Mouse (Mus musculus) heart, postnatal 36 days (tissue): ENCODE data around the gene Tlx1. TPM values are rescaled to one million over a fixed set of nuclear protein-coding genes. Genes with fewer than 3 reads are reported as not detected.
A peak's percentile ranks its signal among the peaks of the same experiment; 100 is the strongest.

Experiments
- DNase-seq, 2 experiments: peaks; one replicate each; pipeline ENCODE4 v3.0.0; 2021 to 2022
- intact Hi-C: fragments of 180-260 bp; cut with DNase I; formaldehyde crosslinking; loops from one replicate; pipeline ENCODE4 v1.15.1; 2025
- total RNA-seq, 2 experiments: library from RNA; stranded (reverse); gene quantifications; 2 replicates each; pipeline ENCODE4 v1.2.3; 2021

The Tlx1 gene
- total RNA-seq, 2 experiments from 2014 or later = not detected

DNA sequence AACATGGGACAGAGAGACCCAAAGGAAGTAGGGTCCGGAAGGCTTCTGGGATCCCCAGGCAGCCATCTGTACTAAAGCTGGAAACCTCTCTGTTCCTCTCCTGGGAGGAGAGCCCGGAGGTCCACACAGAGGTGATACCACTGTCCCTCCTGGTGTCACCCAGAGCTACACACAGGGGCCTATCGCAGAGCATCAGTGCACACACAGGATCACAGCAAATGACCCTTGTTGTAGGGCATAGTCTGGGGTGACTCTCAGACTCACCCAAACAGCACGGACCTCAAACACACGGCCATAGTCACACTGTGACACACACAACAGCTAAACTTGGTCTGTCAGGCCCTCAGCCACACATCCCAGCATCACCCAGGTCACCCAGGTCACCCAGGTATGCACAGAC, 5.9 kb downstream of the Tlx1 start:
- no peak for DNase-seq
- intact Hi-C loops = no loop called here

DNA sequence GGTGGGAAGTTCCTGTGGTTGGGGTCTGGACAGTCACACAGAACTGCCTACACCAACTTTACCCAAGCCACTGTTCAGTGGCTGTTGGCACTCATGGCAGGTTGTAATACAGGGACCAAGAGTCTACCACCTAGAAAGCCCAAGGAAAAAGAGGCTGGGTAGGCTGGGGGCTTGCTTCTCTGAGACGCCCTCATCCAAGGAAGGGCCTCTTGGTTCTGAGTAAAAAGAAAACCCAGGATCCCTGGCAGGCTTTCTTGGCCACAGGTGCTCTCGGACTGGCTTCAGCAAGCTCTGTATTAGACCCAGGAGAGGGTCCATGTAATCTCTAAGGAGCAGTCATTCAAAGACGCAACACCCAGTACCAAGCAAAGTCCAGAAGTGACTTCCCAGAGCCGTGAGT, 7.7 kb downstream of the Tlx1 start:
- no peak for DNase-seq
- intact Hi-C loops = no loop called here

DNA sequence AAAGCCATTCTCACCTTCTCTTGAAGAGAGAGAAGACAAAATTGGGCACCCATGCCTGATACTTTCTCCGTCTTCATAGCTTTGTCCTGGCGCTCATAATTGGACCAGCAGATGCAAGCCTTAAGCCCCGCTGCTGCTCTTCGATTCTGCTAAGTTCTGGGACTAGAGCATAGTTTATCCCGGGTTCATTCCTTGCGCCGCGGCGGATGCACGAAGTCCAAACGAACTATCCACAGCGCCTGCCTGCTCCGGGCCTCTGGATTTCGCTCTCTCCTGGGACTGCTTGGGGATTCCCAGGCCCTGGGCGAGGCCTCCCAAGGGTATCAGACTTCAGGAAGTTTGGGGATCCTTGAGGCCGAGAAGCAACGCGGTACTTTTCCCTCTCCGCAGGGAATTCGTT, 8.4 kb downstream of the Tlx1 start:
- no peak for DNase-seq
- intact Hi-C loops = no loop called here

DNA sequence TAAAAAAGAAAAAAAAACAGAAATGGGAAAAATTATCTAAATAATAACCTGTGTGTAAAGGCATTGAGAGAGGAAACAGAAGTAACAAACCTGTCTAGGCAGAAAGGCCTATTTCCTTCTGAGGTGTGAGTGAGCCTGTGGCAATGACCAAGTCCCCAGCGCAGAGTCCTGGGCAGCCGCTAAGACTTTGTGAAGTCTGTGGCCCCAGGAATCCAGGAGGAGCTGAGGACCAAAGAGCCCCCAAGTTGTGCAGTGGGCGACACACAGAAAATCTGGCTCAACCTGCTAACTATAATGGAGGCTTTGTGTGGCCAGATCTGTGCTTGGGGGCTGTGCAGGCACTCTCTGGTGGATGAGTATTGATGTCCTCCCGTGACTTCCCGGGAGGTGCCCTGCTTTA, 9.0 kb downstream of the Tlx1 start:
- DNase-seq = no peak
- intact Hi-C loops = no loop called here

DNA sequence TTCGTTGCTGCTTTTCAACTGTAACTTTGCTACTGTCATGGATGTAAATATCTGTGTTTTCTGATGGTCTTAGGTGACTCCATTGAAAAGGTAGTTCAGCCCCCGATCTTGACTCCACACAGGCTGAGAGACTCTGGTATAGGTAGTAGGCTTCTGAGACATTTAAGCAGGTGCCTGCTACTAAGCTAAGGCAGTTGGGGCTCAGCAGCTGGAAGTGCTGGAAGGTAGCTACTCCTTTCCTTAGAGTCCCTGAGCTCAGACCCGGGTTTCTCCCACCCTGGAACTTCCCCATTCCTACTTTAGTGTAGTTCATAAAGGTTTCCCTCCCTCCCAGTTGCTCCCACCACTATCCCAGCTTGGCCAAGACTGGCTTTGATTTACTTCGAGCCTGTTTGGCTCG, 9.5 kb downstream of the Tlx1 start:
- intact Hi-C loops = loop anchor here (2.0 kb wide), 1 partner anchor 85 kb away; the partner anchor contains the start of gene Kazald1
- DNase-seq = no peak

DNA sequence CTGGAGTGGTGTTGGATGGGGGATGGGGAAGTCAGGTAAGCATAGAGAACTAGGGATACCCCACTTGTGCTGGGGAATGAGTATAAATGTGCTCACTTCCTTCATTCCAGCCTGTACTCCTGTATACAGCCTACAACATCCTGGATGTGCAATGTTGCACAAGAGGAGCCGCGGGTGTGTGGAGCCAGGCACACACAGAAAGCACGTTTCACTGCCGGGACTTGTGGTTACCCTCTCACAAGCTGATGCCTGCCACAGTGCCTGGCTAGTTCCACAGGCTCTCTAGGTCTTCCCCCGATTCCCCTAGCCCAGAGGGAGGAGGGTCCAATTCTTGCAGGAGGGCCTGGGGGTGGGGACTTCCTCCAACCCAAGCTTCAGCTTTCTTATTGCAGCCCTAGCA, 10.0 kb downstream of the Tlx1 start:
- DNase-seq = no peak

DNA sequence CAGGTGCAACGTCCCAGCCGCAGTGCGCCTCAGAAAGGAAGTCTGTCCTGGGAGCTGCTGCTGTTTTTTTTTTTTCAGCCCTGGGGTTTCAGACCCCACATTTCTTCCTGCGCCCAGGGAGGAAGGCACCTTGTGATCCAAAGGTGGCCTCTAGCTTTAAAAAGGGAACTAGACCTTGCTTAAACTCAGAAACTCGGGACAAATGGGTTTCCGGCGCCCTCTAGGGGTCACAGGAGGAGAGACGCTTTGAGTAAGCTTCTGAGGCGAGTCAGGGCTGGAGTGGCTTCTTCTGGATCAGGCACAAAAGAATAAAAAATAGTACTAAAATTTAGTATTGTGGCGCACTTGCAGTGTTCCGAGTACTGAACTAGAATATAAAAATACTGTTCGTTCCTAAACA, 10.6 kb downstream of the Tlx1 start:
- intact Hi-C loops = loop anchor here (1.0 to 2.0 kb wide), 2 partner anchors 44 to 86 kb away; partner anchors contain the start of gene Kazald1
- DNase-seq = peak; percentile 62 to 76

More for the DNA sequence above, 10.0 kb downstream of the Tlx1 start:
- intact Hi-C loops = loop anchor here (2.0 kb wide), 1 partner anchor 86 kb away; the partner anchor contains the start of gene Kazald1

DNA sequence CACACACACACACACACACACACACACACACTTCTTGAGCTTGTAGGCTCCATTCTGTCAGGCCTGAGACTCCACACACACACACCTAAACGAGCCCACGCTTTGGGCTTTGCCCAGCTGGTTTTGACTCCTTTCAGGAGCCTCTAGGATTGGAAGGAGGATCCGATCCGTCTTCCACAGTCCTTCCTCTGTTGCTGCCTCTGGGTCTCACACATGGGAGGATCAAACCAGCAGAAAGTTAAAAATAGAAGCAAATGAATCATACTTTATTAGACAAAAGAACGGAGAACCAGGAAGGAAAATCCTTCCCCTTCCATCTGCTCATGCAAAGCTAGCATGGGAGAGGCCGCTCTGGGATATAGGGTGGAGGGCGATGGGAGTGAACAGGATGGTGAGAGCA, 11.7 kb downstream of the Tlx1 start:
- no peak for DNase-seq
- intact Hi-C loops = no loop called here

DNA sequence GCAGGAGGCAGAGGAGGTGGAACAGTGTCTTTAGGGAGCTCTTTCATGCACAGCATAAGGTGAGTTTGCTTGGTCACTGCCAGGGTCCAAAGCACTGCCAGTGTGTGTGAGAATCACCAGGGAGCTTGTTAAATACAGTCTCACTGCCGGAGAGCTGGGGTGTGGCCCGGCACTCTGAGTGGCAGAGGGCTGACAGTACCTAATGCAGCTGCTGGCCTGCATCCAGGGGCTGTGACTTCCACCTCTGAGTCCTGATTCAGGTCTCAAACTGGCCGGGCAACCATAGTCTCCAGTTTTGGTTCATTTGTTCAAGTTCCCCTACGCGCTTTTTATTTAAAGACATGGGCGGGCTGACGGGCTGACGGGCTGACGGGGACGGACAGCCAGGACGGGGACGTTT, 12.4 kb downstream of the Tlx1 start:
- DNase-seq = no peak
- intact Hi-C loops = no loop called here

DNA sequence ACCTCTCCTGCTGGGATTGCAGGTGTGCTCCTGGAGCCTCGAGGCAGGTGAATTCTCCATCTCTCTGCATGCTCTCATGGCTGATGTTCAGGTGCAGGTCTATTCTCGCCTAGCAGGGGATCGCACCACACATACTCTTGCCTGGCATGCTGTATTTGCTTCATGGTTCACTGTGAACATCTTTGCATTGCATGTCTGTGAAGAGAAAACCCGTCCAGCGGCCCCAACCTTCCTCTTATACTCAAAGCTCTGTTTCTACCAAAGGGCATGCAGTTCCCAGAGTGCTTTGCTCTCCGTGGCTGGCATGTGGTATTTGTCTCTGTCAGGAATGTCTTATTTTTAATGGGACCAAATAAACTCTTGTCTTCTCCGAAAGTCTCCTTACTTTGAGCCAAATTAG, 20.0 kb downstream of the Tlx1 start:
- no peak for DNase-seq
- intact Hi-C loops = no loop called here

DNA sequence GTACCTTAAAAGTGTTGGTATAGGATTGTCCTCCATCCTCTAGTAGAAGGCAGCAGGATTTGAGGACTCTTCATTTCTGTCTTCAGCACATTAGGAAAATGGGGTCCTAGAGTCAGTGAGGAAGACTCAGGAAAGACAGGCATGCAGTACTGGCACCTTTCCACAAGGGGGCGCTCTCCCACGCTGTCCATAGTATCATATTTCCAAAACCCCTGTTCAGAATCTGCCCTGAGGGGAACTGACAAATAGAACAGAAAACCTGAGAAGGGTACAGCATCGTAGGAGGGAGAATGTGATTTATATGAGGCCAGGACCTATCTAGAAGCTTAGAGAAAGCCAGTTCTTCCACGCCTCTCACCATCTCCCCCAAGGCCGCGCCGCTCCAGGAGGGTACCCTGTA, 24.3 kb downstream of the Tlx1 start:
- intact Hi-C loops = loop anchor here (5.0 kb wide), 1 partner anchor 262 kb away; no protein-coding TSS in a partner anchor
- DNase-seq = no peak

DNA sequence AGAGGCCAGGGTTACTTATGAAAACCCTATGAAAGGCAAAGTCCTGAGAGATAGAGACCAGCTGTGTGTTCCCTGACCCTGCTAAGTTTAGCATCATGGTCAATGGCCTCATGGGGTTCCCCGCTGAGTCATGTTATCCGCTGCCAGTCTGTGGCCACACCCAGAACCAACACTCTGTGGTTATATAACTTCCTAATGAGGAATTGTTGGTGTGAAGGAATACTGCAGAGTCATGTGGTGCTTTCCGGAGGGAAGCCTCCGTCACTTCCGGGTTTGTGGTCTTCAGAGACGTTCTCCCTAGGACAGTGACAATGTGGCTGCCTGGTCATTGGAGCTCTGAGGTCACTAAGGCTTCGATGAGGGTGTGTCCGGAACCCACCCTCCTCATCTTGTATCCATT, 25.8 kb downstream of the Tlx1 start:
- intact Hi-C loops = loop anchor here (2.0 to 5.0 kb wide), 2 partner anchors 261 to 369 kb away; no protein-coding TSS in a partner anchor
- DNase-seq = no peak

DNA sequence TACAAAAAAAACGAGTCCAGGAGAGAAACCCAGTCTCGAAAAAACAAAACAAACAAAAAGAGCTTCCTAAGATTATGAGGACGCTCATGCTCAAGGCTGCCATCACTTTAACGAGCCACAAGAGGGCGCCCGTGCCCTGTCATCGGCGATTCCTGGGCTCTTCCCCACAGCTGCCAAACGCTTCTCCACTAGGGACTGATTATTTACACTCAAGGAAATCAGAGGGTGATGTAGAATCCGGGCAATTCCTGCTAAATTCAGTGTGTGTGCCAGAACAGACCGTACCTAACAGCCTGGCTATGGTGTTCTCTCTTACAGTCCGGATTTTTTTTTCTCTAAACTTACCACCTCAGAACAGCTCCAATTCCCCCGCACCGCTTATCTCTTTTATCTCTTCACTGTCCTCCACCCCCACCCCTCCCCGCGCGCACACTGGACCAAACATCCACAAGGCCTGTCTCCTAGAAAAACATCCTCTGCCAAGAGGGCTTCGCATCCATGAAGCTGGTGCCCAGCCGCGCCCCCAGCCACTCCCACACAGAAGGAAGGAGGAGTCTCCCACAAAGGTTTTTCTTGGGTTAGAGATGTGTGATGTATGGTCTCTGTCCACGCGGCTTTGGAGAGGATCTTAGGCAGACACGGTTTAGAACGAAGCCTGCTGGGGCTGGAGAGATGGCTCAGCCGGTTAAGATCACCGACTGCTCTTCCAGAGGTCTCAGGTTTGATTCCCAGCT, 26.7 kb downstream of the Tlx1 start:
- peak; percentile 58 to 69 for DNase-seq

DNA sequence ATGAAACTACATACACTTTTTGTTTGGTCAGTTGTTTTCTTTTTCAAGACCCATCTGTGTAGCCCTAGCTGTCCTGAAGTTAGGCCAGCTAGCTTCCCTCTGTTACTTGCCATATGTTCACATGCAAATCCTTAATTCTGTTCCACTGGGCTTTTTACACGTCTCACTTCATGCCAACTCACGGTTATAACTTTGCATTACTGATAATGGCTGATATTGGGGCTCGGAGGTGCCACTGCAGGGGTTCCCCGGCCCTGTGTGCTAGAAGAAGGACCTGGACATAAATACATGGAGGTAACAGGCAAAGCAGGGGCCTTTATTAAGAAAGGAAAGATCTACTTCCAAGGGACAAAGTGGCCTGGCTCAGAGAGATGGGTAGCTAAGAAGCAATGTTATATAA, 29.0 kb downstream of the Tlx1 start:
- no peak for DNase-seq
- intact Hi-C loops = loop anchor here (5.0 kb wide), 1 partner anchor 258 kb away; no protein-coding TSS in a partner anchor

More for the DNA sequence above, 26.7 kb downstream of the Tlx1 start:
- intact Hi-C loops = loop anchor here (1.0 to 5.0 kb wide), 3 partner anchors 39 to 368 kb away; no protein-coding TSS in a partner anchor

DNA sequence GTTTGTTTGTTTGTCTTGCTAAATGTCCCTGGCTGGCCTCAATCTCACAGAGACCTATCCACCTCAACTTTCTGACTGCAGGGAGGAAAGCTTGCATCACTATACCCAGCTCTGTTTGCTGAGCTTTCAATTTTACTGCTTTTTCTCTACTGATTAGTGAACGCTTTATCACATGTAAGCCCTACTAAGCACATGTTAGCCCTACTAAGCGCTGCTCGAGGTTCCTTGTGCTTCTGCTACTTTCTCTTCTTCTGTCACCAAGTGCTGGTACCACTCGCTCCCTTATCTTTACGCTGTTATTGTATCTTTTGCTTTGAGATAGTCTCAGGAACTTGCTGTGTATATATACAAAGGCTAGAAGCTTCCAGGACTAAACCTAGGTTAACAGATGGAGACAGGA, 30.0 kb downstream of the Tlx1 start:
- no peak for DNase-seq
- intact Hi-C loops = loop anchor here (1.0 kb wide), 1 partner anchor 14 kb away; no protein-coding TSS in a partner anchor

DNA sequence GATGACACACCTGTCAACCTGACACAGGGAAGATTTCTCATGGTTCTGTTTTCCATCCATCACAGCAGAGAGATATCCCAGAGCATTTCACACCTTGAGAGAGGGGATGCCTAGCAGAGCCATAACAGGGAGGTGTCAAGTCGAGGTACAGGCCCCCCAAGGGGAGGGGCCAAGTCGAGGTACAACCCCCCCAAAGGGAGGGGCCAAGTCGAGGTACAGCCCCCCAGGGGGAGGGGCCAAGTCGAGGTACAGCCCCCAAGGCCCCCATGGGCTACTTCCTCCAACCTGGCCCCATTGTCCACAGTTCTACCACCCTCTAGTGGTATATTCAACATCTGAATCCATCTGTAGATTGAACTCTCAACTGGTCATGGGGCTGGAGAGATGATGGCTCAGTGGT, 44.2 kb downstream of the Tlx1 start:
- intact Hi-C loops = loop anchor here (1.0 kb wide), 1 partner anchor 14 kb away; no protein-coding TSS in a partner anchor
- no peak for DNase-seq

DNA sequence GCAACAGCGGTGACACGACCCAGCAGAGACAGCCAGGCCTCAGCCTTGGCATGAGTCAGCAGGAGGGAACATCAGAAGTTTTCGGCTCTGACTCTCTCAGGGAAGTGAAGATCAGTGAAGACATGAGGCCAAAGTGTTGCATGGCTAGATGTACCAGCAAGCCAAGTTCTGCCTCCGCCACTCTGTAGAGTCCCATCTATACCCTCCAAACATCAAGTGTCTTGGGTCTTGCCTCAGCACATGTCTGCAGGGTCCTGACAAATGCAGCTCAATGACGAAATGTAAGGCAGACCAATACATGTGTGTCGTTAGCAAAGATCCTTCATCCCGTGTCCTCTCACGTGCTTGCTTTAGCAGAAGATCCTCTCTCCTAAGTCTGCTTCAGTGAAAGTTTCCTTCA, 46.5 kb downstream of the Tlx1 start:
- intact Hi-C loops = no loop called here
- no peak for DNase-seq

DNA sequence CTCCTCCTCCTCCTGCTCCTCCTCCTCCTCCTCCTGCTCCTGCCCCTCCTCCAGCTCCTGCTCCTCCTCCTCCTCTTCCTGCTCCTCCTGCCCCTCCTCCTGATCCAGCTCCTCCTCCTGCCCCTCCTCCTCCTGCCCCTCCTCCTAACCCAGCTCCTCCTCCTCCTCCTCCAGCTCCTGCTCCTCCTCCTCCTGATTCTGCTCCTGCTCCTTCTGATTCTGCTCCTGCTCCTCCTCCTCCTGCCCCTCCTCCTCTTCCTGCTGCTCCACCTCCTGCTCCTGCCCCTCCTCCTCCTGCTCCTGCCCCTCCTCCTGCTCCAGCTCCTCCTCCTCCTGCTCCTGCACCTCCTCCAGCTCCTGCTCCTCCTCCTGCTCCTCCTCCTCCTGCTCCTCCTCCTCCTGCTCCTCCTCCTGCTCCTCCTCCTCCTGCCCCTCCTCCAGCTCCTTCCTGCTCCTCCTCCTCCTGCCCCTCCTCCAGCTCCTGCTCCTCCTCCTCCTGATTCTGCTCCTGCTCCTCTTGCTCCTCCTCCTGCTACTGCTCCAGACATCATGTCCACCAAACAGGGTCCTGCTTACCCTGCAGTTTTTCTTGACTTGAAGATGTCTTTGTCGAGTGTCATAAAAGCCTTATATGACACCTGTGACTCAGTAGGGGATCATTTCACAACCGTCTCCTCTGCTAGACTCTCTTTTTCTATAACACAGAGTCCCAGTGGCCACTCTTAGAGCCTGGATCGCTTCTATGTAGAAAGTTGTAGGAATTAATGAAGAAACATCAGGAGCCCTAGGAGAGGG, 55.0 kb downstream of the Tlx1 start:
- intact Hi-C loops = no loop called here
- no peak for DNase-seq
